Mouse (Mus musculus) lung, postnatal 0 days (tissue): Measurements from ENCODE around the gene Dhx34. TPM values are rescaled to one million over a fixed set of nuclear protein-coding genes. Genes with fewer than 3 reads are reported as not detected.

Experiments
- ATAC-seq: fragments of 200-750 bp; cut with Nextera tagmentation; 2 replicates; pipeline ENCODE4 v1.8.0; 2017; ENCODE audit warnings: moderate library complexity
- DNase-seq: peaks from one replicate; pipeline ENCODE4 v3.0.0-alpha.2; 2016; ENCODE audit warnings: low spot score
- H3K27ac ChIP-seq: fragments of 300-500 bp; sonication (generic); 2 replicates; pipeline ENCODE4 v1.5.1; 2014; ENCODE audit warnings: antibody characterized with exemption, mild to moderate bottlenecking, low read length, mixed read lengths
- H3K27me3 ChIP-seq: fragments of 300-500 bp; sonication (generic); replicated peaks from 2 replicates; pipeline ENCODE4 v1.6.1; 2014; ENCODE audit warnings: low read length, mixed read lengths; ENCODE audit not compliant: insufficient read depth
- H3K36me3 ChIP-seq: fragments of 300-500 bp; sonication (generic); 2 replicates; pipeline ENCODE4 v1.6.1; 2014; ENCODE audit warnings: low read length, mixed read lengths; ENCODE audit not compliant: insufficient read depth
- H3K4me1 ChIP-seq: fragments of 300-500 bp; sonication (generic); 2 replicates; pipeline ENCODE4 v1.6.1; 2014; ENCODE audit warnings: antibody characterized with exemption, low read depth, low read length, mixed read lengths; ENCODE audit not compliant: insufficient read depth
- H3K4me2 ChIP-seq: fragments of 300-500 bp; sonication (generic); replicated peaks from 2 replicates; pipeline ENCODE4 v1.6.1; 2014; ENCODE audit warnings: low read depth, mild to moderate bottlenecking, low read length, moderate library complexity, mixed read lengths
- H3K4me3 ChIP-seq: fragments of 300-500 bp; sonication (generic); 2 replicates; pipeline ENCODE4 v1.5.1; 2014; ENCODE audit warnings: low read depth, low read length
- H3K9ac ChIP-seq: fragments of 300-500 bp; sonication (generic); replicated peaks from 2 replicates; pipeline ENCODE4 v1.6.1; 2014; ENCODE audit warnings: low read depth, mild to moderate bottlenecking
- H3K9me3 ChIP-seq: fragments of 300-500 bp; sonication (generic); 2 replicates; pipeline ENCODE4 v1.6.1; 2016; ENCODE audit warnings: low read length, mixed read lengths
- CTCF ChIP-seq: IDR thresholded peaks from 2 replicates; pipeline ENCODE4 v1.5.1; 2016; ENCODE audit warnings: antibody characterized with exemption, mild to moderate bottlenecking
- EP300 ChIP-seq: IDR thresholded peaks from 2 replicates; pipeline ENCODE4 v1.6.1; 2016; ENCODE audit warnings: antibody characterized with exemption, mild to moderate bottlenecking, control low read depth
- WGBS: fragments of 180-500 bp; shearing (Covaris S2); extraction: QIAGEN DNeasy Blood & Tissue Kit; methylation state at CpG from one replicate; pipeline ENCODE4 v1.1.7; 2014; 5-methylcytosine and 5-hydroxymethylcytosine counted together
- polyA plus RNA-seq: library from polyadenylated mRNA; unstranded; fragments of >200 nt; fragmentation: Nextera tagmentation; extraction: Ambion mirVana; gene quantifications from 2 replicates; pipeline ENCODE4 v1.2.1, GENCODE M21; 2015

The Dhx34 gene
- polyA plus RNA-seq, 1 experiment from 2014 or later = 7.8 TPM

DNA sequence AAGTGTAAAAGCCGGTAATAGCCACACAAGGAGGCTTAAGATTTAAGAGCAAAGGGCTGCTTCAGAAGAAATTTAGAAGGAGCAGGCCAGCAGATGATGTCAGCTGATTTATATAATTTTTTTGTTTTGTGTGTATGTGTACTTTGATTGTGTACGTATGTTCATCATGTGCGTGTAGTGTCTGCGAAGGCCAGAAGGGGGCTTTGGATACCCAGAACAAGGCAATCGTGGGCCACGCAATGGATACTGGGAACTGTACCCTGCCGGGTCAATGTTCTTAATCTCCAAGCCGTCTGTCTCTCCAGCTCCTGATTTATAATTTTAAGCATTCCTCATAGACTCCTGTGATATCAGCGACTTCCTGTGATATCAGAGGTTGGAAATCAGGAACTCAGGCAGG, 60.5 kb downstream of the Dhx34 start:
- H3K9me3 ChIP-seq = no peaks in the 10 kb centered on the region
- peaks cover 7% of the 10 kb centered on the region for H3K27me3 ChIP-seq
- TF ChIP-seq CTCF (no peak), EP300 (no peak)
- WGBS = 81% methylated on average over 9 of the region's 9 CpGs
- H3K36me3 ChIP-seq = no peaks in the 10 kb centered on the region
- DNase-seq (no peak), ATAC-seq (no peak)
- no peaks in the 10 kb centered on the region for H3K4me1 ChIP-seq
- H3K9ac ChIP-seq = no peak overlapping the region
- no peak overlapping the region for H3K4me3 ChIP-seq
- no peak overlapping the region for H3K27ac ChIP-seq
- H3K4me2 ChIP-seq = no peak overlapping the region

DNA sequence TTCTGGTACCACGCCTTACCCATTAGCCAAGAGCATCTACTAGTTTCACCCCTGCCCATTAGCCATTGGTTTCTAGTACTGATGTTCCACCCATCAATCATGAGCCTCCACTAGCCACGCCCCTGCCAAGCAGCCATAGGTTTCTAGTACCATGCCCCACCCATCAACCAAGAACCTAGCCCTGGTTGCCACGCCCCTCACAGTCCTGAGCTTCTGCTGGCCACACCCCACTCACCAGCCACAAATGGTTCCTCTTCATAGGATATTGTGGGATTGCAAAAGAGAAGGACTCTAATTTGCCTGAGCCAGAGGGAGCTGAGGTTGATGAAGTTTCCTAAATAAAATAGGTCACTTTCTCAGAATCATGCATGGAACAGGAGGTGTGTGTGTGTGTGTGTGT, 61.1 kb downstream of the Dhx34 start:
- Histone ChIP-seq H3K36me3 (no peaks in the 10 kb centered on the region), H3K4me3 (no peak overlapping the region), H3K27me3 (peaks cover 7% of the 10 kb centered on the region), H3K9me3 (no peaks in the 10 kb centered on the region), H3K9ac (no peak overlapping the region), H3K4me2 (no peak overlapping the region), H3K4me1 (no peaks in the 10 kb centered on the region), H3K27ac (no peak overlapping the region)
- no peak for ATAC-seq
- TF ChIP-seq EP300 = no peak
- TF ChIP-seq CTCF = no peak
- peak; percentile 35 for DNase-seq
- WGBS = 81% methylated on average over 3 of the region's 3 CpGs

DNA sequence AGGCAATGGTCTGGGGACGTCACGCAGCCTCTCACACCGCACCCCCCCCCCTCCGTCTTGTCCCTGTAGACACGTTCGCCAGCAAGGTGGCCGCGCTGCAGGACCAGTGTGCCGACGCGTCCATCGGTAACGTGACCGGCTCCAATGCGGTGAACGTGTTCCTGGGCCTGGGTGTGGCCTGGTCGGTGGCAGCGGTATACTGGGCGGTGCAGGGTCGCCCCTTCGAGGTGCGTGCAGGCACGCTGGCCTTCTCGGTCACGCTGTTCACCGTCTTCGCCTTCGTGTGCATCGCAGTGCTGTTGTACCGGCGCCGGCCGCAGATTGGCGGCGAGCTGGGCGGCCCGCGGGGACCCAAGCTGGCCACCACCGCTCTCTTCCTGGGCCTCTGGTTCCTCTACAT, 63.1 kb downstream of the Dhx34 start:
- no peaks in the 10 kb centered on the region for H3K9me3 ChIP-seq
- DNase-seq (no peak), ATAC-seq (no peak)
- H3K9ac ChIP-seq = no peak overlapping the region
- H3K4me1 ChIP-seq = no peaks in the 10 kb centered on the region
- peaks cover 7% of the 10 kb centered on the region for H3K27me3 ChIP-seq
- no peak overlapping the region for H3K4me2 ChIP-seq
- no peak for TF ChIP-seq CTCF
- no peak for TF ChIP-seq EP300
- H3K36me3 ChIP-seq = no peaks in the 10 kb centered on the region
- H3K4me3 ChIP-seq = no peak overlapping the region
- 12% methylated on average over 35 of the region's 39 CpGs for WGBS
- no peak overlapping the region for H3K27ac ChIP-seq

DNA sequence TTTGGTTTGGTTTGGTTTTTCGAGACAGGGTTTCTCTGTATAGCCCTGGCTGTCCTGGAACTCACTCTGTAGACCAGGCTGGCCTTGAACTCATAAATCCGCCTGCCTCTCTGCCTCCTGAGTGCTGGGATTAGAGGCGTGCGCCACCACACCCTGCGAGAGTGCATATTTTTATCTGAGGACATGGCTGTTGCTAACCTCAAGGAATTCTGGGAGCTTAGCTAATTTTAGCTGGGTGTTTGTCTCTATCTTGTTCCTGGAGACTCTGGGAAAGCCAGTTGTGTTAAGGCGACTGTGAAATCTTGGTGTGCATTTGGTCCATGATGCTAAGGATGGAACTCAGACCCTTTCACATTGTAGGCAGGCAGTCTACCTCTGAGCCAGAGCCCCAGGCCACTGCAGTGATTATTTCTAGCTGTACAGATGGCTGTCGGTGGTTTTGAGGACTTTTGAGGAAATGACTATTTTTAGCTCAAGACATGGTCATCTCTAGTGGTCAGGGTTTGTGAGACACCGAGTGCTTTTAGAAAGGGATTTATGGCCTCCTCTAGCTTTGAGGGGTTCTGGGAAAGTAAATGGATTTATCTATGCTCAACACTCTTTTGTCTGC, 65.6 kb downstream of the Dhx34 start:
- H3K27ac ChIP-seq = no peak overlapping the region
- H3K4me3 ChIP-seq = no peak overlapping the region
- no peak overlapping the region for H3K9ac ChIP-seq
- WGBS = 57% methylated on average over 8 of the region's 8 CpGs
- no peak overlapping the region for H3K4me2 ChIP-seq
- no peaks in the 10 kb centered on the region for H3K36me3 ChIP-seq
- no peak for ATAC-seq
- H3K9me3 ChIP-seq = no peaks in the 10 kb centered on the region
- H3K27me3 ChIP-seq = peaks cover 7% of the 10 kb centered on the region
- DNase-seq = no peak
- no peaks in the 10 kb centered on the region for H3K4me1 ChIP-seq
- TF ChIP-seq EP300 (no peak), CTCF (no peak)

DNA sequence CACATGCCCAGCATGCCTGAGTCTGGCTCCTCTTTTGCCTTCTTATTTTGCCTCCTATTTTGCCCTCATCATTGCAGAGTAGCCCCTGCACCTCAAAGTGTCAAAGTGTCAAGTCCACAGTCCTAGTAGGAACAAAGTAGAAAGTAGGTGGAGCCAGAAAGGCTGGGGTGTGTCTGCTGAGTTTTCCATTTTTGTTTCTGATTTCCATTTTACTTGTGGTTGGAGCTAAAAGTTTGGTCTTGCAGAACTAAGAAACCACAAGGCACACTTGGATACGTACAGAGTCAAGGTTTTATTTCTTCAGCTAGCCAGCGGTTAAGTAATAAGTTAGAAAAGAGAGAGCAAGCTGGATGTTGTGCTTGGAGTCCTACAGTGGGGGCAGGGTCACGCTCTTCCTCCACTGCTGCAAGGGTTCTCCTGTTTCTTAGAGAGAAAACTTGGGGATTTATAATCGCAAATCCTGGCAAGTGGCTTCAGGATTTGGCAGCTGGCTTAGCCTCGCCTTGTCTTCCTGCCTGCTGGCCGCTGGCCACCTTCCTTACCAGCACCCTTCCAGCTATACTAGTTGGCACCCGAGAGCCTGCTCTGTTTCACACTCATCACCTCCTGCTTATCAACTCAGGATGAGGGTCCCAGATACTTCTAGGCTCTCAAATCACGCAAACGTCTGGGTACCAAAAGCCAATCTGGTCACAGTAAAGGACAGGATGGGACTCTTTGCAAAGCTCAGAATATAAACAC, 66.5 kb downstream of the Dhx34 start:
- Histone ChIP-seq H3K27me3 (peaks cover 7% of the 10 kb centered on the region), H3K4me3 (no peak overlapping the region), H3K9ac (no peak overlapping the region; the same call in 1 of the 2 replicates), H3K27ac (no peak overlapping the region), H3K4me2 (no peak overlapping the region), H3K36me3 (no peaks in the 10 kb centered on the region), H3K4me1 (no peaks in the 10 kb centered on the region), H3K9me3 (no peaks in the 10 kb centered on the region)
- TF ChIP-seq EP300 = no peak
- no peak for TF ChIP-seq CTCF
- no peak for ATAC-seq
- 56% methylated on average over 9 of the region's 9 CpGs for WGBS
- DNase-seq = no peak

DNA sequence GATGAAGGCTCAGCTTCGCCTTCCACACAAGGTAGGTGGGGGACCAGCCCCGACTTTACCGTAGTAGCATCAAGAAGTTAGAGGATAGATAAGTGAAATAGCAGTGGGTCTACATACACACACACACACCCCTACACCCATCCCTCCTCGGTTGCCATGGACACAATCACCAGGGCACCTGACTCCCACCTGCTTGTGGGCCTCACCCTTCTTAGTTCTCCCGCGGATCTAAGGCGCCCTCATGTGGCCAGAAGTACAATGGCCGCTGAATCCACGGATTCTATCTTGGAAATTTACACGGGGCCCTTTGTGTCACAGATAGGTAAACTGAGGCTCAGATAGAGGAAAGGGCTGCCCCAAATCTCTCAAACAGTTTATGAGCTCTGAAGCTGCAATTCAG, 68.3 kb downstream of the Dhx34 start:
- TF ChIP-seq CTCF (peak; percentile 78), EP300 (no peak)
- H3K36me3 ChIP-seq = no peaks in the 10 kb centered on the region
- no peaks in the 10 kb centered on the region for H3K9me3 ChIP-seq
- H3K27ac ChIP-seq = no peak overlapping the region
- H3K4me1 ChIP-seq = no peaks in the 10 kb centered on the region
- H3K4me2 ChIP-seq = no peak overlapping the region
- DNase-seq (peak; percentile 56), ATAC-seq (peak; percentile 58)
- H3K27me3 ChIP-seq = no peaks in the 10 kb centered on the region; the same call in 1 of the 2 replicates
- no peak overlapping the region for H3K4me3 ChIP-seq
- H3K9ac ChIP-seq = no peak overlapping the region
- WGBS = 14% methylated on average over 10 of the region's 10 CpGs
